Mouse (Mus musculus) liver, embryonic 13.5 days (tissue): ENCODE measurements around the gene 9530068E07Rik. TPM values are rescaled to one million over a fixed set of nuclear protein-coding genes. Genes with fewer than 3 reads are reported as not detected.
"Not testable (repeated sequence)": the region's sequence is repeated elsewhere in the genome, so short reads cannot be mapped to it uniquely, and the experiment has no call there.

Experiments
- ATAC-seq: fragments of 200-750 bp; cut with Nextera tagmentation; 2 replicates; pipeline ENCODE4 v1.8.0; 2017; ENCODE audit warnings: low read depth, mild to moderate bottlenecking, moderate number of reproducible peaks, moderate library complexity
- DNase-seq: peaks from one replicate; pipeline ENCODE4 v3.0.0; 2022
- H3K27ac ChIP-seq: fragments of 300-500 bp; sonication (generic); 2 replicates; pipeline ENCODE4 v1.5.1; 2015; ENCODE audit warnings: moderate library complexity, mild to moderate bottlenecking, inconsistent platforms
- H3K27me3 ChIP-seq: fragments of 300-500 bp; sonication (generic); 2 replicates; pipeline ENCODE4 v1.6.1; 2015; ENCODE audit warnings: mild to moderate bottlenecking, inconsistent platforms
- H3K36me3 ChIP-seq: fragments of 300-500 bp; sonication (generic); 2 replicates; pipeline ENCODE4 v1.6.1; 2015; ENCODE audit warnings: mild to moderate bottlenecking, inconsistent platforms
- H3K4me1 ChIP-seq: fragments of 300-500 bp; sonication (generic); replicated peaks from 2 replicates; pipeline ENCODE4 v1.6.1; 2015; ENCODE audit warnings: inconsistent platforms
- H3K4me2 ChIP-seq: fragments of 300-500 bp; sonication (generic); 2 replicates; pipeline ENCODE4 v1.6.1; 2015; ENCODE audit warnings: inconsistent platforms, mild to moderate bottlenecking, moderate library complexity
- H3K4me3 ChIP-seq: fragments of 300-500 bp; sonication (generic); replicated peaks from 2 replicates; pipeline ENCODE4 v1.5.1; 2015; ENCODE audit warnings: mild to moderate bottlenecking, inconsistent platforms
- H3K9ac ChIP-seq: fragments of 300-500 bp; sonication (generic); 2 replicates; pipeline ENCODE4 v1.6.1; 2015; ENCODE audit warnings: mild to moderate bottlenecking, inconsistent platforms
- H3K9me3 ChIP-seq: fragments of 300-500 bp; sonication (generic); replicated peaks from 2 replicates; pipeline ENCODE4 v1.6.1; 2016; ENCODE audit warnings: inconsistent platforms
- WGBS: fragments of 180-500 bp; shearing (Covaris S2); methylation state at CpG from one replicate; pipeline ENCODE4 v1.1.7; 2015; ENCODE audit not compliant: insufficient replicate concordance; 5-methylcytosine and 5-hydroxymethylcytosine counted together
- polyA plus RNA-seq: library from polyadenylated mRNA; unstranded; fragments of >200 nt; fragmentation: Nextera tagmentation; extraction: Ambion mirVana; gene quantifications from 2 replicates; pipeline ENCODE4 v1.2.1, GENCODE M21; 2015

9530068E07Rik gene
- polyA plus RNA-seq, result 53.6 and 69.1 TPM in 2 replicates

DNA sequence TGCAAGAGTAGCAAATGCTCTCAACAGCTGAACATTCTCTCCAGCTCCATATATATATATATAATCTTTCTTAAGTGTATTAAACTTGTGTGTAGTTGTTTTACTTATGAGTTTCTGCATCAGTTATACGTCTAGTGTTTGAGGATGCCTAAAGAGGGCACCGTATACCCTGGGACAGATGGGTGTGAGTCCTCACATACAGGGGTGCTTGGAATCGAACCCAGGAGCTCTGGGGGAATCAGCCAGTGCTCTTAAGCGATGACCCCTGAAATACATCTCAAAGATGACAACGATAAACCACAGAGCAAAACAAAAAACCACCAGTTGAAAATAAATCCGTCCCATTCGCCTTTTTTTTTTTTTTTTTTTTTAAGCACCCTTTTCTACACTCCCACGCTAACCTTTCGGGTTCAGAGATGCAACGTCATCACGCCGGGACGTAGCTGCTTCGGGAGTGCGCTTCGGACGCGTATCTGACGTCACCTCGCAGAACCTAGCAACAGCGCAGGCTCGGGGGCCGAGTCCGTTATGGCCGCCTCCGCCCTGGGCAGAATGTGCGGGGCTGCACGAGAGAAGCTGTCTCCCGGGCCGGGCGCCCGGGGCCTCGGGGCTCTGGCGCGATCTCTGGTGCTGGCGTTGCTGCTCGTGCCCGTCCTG is at the start of gene 9530068E07Rik:
Gene 9530068E07Rik, plus strand, starts transcription at position 489 of the 657 bp plus-strand sequence.
- ATAC-seq (peak; percentile 94), DNase-seq (peak; percentile 87)
- peaks cover 13% of the 10 kb centered on the region for H3K36me3 ChIP-seq

DNA sequence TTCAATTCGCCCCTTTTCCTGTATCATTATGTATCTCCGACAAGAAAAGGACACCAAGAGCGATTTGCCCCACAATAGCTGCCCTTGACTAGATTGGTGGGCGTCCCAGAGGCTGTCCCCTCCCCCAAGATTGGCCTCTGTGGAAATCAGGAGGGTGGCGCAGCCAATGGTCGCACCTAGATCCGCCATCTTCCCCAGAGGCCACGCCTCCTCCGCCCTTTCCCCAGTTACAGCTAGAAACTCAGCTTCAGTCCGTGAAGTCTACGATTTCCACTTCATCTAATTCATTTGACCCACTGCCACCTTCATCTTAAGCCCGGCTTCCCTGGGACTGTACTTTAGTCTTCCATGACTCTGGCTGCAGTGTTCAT is 49.6 kb upstream of the 9530068E07Rik start:
- peak; percentile 29; the same call in 1 of the 2 replicates for ATAC-seq
- Histone ChIP-seq H3K4me3 (peak overlapping the region; percentile 51), H3K9ac (peak overlapping the region; percentile 35), H3K36me3 (no peaks in the 10 kb centered on the region), H3K4me1 (peaks cover 37% of the 10 kb centered on the region), H3K9me3 (no peaks in the 10 kb centered on the region), H3K27me3 (no peaks in the 10 kb centered on the region), H3K27ac (peak overlapping the region; percentile 11; the same call in 1 of the 2 replicates), H3K4me2 (peak overlapping the region; percentile 67)
- 1% methylated on average over 12 of the region's 12 CpGs for WGBS
- DNase-seq, result peak; percentile 55

More for the DNA sequence above, at the start of gene 9530068E07Rik:
- peak within 1 kb of the TSS; percentile 92 for H3K9ac ChIP-seq
- no peaks in the 10 kb centered on the region for H3K27me3 ChIP-seq
- no peaks in the 10 kb centered on the region for H3K9me3 ChIP-seq
- peak within 1 kb of the TSS; percentile 75 for H3K4me3 ChIP-seq
- peaks cover 50% of the 10 kb centered on the region for H3K4me1 ChIP-seq
- peak within 1 kb of the TSS; percentile 88 for H3K27ac ChIP-seq
- peak within 1 kb of the TSS; percentile 77 for H3K4me2 ChIP-seq
- under 1% methylated on average over 38 of the region's 38 CpGs for WGBS

DNA sequence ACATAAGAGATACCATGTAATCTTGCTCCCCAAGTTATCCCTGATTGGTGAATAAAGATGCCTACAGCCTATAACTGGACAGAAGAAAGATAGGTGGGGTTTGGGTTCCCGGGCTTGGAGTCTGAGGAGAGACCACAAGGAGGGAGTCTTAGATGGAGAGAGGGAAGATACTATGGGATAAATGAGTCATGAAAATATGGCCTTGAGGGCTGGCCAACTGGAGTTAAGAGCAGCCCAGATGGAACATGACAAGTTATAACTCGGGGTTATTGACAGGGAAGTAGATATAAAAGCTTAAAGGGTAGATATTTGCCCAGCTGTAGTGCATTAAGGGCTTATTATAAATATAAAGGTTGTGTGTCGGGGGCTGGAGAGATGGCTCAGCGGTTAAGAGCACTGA is 48.1 kb upstream of the 9530068E07Rik start:
- Histone ChIP-seq H3K9ac (no peak overlapping the region), H3K4me2 (no peak overlapping the region), H3K36me3 (no peaks in the 10 kb centered on the region), H3K4me1 (peaks cover 42% of the 10 kb centered on the region), H3K9me3 (no peaks in the 10 kb centered on the region), H3K27me3 (no peaks in the 10 kb centered on the region), H3K27ac (no peak overlapping the region), H3K4me3 (no peak overlapping the region)
- no peak for ATAC-seq
- DNase-seq, result no peak
- 63% methylated on average over 4 of the region's 4 CpGs for WGBS

- 50% methylated on average over 3 of the region's 3 CpGs for WGBS
- Histone ChIP-seq H3K9me3 (no peaks in the 10 kb centered on the region), H3K27me3 (no peaks in the 10 kb centered on the region), H3K4me1 (peaks cover 42% of the 10 kb centered on the region), H3K27ac (no peak overlapping the region), H3K4me2 (no peak overlapping the region), H3K4me3 (no peak overlapping the region), H3K36me3 (no peaks in the 10 kb centered on the region), H3K9ac (no peak overlapping the region)
- no peak for DNase-seq
- ATAC-seq, result no peak
Measured at GRCm38 (mm10) chr11:52348724-52349123, 47.5 kb upstream of the 9530068E07Rik start.

GRCm38 (mm10) chr11:52350924-52351323 is 45.3 kb upstream of the 9530068E07Rik start:
- Histone ChIP-seq H3K9ac (peak overlapping the region; percentile 52), H3K9me3 (no peaks in the 10 kb centered on the region), H3K4me2 (peak overlapping the region; percentile 46), H3K4me1 (peaks cover 29% of the 10 kb centered on the region), H3K27me3 (no peaks in the 10 kb centered on the region), H3K27ac (peak overlapping the region; percentile 69), H3K4me3 (no peak overlapping the region; the same call in 1 of the 2 replicates), H3K36me3 (no peaks in the 10 kb centered on the region)
- ATAC-seq, result peak; percentile 81
- WGBS, result 3% methylated on average over 9 of the region's 9 CpGs
- DNase-seq, result peak; percentile 64

DNA sequence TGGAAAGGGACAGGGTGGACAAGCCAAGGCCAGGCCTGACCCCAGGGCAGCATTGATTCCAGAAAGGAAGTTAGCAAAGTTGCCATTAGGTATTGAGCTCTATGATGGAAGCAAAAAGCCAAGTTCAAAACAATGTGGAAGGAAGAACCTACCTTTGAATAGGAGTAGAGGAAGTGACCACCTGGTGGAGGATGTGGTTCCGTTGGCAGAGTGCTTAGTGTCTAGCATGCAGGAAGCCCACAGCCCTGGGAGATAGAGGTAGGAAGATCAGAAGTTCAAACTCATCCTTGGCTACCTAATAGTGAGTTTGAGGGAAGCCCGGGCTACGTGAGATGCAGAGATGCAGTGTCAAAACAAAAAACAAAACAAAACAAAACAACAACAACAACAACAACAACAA is 44.0 kb upstream of the 9530068E07Rik start:
- Histone ChIP-seq H3K4me2 (no peak overlapping the region), H3K9me3 (no peaks in the 10 kb centered on the region)

DNA sequence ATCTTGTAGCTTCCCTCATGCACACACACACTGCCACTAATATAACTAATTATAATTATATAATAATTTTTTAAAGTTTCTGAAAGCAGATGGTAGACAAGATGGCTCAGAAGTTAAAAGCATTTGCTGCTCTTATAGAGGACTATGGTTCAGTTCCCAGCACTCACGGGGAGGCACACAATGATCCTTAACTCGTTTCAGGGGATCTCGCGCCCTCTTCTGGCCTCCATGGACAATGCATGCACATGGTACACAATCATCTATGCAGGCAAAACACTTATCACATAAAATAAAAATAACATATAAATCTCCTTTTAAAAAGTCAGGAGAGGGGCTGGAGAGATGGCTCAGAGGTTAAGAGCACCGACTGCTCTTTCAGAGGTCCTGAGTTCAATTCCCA is 41.6 kb upstream of the 9530068E07Rik start:
- ATAC-seq (no peak), DNase-seq (no peak)
- Histone ChIP-seq H3K36me3 (no peaks in the 10 kb centered on the region), H3K4me3 (no peak overlapping the region), H3K9me3 (no peaks in the 10 kb centered on the region), H3K27me3 (no peaks in the 10 kb centered on the region), H3K9ac (no peak overlapping the region), H3K27ac (no peak overlapping the region), H3K4me1 (peaks cover 28% of the 10 kb centered on the region), H3K4me2 (no peak overlapping the region)
- 79% methylated on average over 5 of the region's 5 CpGs for WGBS

More for the DNA sequence above, 44.0 kb upstream of the 9530068E07Rik start:
- ATAC-seq (no peak), DNase-seq (no peak)
- Histone ChIP-seq H3K9ac (no peak overlapping the region), H3K4me3 (no peak overlapping the region), H3K27me3 (no peaks in the 10 kb centered on the region), H3K4me1 (peaks cover 20% of the 10 kb centered on the region), H3K36me3 (no peaks in the 10 kb centered on the region), H3K27ac (no peak overlapping the region)
- WGBS, result 82% methylated on average over 3 of the region's 3 CpGs

- Histone ChIP-seq H3K9ac (no peak overlapping the region), H3K36me3 (no peaks in the 10 kb centered on the region), H3K4me2 (no peak overlapping the region), H3K9me3 (no peaks in the 10 kb centered on the region), H3K4me3 (no peak overlapping the region), H3K27me3 (no peaks in the 10 kb centered on the region), H3K4me1 (peaks cover 34% of the 10 kb centered on the region), H3K27ac (no peak overlapping the region)
- ATAC-seq (no peak), DNase-seq (no peak)
- WGBS, result 71% methylated on average over 1 of the region's 1 CpGs
Measured at GRCm38 (mm10) chr11:52355601-52356000, 40.6 kb upstream of the 9530068E07Rik start.

- not testable (repeated sequence) for H3K27ac ChIP-seq, H3K4me3 ChIP-seq, DNase-seq, ATAC-seq, H3K9me3 ChIP-seq, H3K36me3 ChIP-seq, H3K27me3 ChIP-seq, H3K9ac ChIP-seq, H3K4me2 ChIP-seq
- WGBS, result 87% methylated on average over 5 of the region's 5 CpGs
- peaks cover 26% of the 10 kb centered on the region for H3K4me1 ChIP-seq
Measured at GRCm38 (mm10) chr11:52357091-52357490, 39.1 kb upstream of the 9530068E07Rik start.

DNA sequence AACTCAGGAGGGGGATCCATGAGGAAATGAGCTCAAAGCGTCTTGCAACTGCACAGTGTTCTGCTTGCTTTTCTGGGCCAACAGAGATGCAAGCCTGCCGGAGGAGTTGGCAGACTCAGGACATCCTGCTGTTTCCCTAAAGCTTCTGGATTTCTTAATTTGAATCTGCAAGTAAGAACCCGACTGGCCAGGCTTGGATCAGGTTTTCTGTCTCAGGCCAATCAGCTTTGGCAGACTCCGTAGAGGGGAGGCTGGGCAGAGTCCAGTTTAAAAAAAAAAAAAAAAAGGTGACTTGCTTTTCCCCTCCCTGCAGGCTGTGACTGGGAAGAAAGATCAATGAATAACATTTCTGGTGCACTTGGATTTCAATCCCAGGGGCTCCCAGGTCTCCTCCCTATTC is 37.7 kb upstream of the 9530068E07Rik start:
- no peak for ATAC-seq
- Histone ChIP-seq H3K36me3 (no peaks in the 10 kb centered on the region; the same call in 1 of the 2 replicates), H3K4me3 (peak overlapping the region; percentile 23; the same call in 1 of the 2 replicates), H3K9ac (no peak overlapping the region), H3K9me3 (no peaks in the 10 kb centered on the region), H3K4me1 (peaks cover 39% of the 10 kb centered on the region), H3K4me2 (peak overlapping the region; percentile 96; the same call in 1 of the 2 replicates), H3K27ac (peak overlapping the region; percentile 53), H3K27me3 (no peaks in the 10 kb centered on the region)
- no peak for DNase-seq
- 54% methylated on average over 4 of the region's 4 CpGs for WGBS

DNA sequence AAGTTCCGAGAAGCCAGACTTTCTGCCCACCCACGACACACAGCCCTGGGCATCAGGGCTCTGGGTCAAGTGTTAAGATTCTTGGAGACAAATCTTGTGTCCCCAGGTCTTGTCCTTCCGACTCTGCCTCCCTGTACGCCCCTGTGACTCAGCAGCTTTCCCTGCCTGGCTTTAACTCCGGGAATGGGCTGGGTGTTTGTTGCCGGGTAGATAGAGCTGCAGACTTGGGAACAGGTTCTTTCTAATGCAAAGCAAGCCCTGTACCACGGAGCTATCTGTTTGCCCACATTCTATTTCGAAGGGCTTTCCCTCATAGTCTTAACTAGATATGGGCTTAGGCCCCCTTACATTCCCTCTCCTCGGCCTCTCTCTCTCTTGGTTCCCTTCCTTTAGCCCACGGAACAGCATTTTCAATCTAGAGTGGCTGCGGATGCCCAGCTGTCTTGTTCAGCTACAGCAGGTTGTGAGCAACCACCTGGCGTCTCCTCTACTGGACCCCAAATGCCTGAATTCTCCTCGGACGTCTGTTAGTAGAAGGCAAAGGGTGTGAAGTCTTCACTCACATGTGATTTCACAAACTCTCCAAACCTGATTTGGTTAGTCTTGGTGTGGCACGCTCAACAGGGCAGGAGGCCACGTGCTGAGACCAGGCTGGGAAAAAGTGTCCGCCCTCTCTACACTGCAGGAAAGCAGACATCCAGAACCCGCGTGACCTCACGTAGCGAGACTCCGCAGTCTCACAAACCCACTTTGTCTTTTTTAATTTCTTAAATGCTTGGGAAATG is 36.4 kb upstream of the 9530068E07Rik start:
- no peaks in the 10 kb centered on the region; the same call in 1 of the 2 replicates for H3K36me3 ChIP-seq
- H3K9ac ChIP-seq, result peak overlapping the region; percentile 97
- peak overlapping the region; percentile 96 for H3K4me3 ChIP-seq
- H3K27me3 ChIP-seq, result no peaks in the 10 kb centered on the region
- DNase-seq, result peak; percentile 66
- H3K27ac ChIP-seq, result peak overlapping the region; percentile 95
- no peaks in the 10 kb centered on the region for H3K9me3 ChIP-seq
- ATAC-seq, result peak; percentile 25
- WGBS, result 9% methylated on average over 22 of the region's 22 CpGs
- H3K4me2 ChIP-seq, result peak overlapping the region; percentile 96
- H3K4me1 ChIP-seq, result peaks cover 53% of the 10 kb centered on the region
